Mouse (Mus musculus) monocyte, adult 5-6 weeks (primary cell): Measurements from ENCODE around the gene Ptpn11. TPM values are rescaled to one million over a fixed set of nuclear protein-coding genes. Genes with fewer than 3 reads are reported as not detected.

ENCODE experiments used
- ATAC-seq: fragments of 153-309, 156-312 bp; replicated peaks from 2 replicates; pipeline ENCODE4 v1.8.0; 2017; ENCODE audit warnings: mild to moderate bottlenecking; ENCODE audit not compliant: low TSS enrichment, insufficient number of reproducible peaks, severe bottlenecking, poor library complexity, low FRiP score
- total RNA-seq: library from RNA; stranded (forward); fragments of 200-1000, 200-491, 200-594 nt; gene quantifications from 3 replicates; pipeline ENCODE4 v1.2.3, GENCODE M21; 2017

The Ptpn11 gene
- total RNA-seq, 1 experiment from 2014 or later = 59.8 TPM

DNA sequence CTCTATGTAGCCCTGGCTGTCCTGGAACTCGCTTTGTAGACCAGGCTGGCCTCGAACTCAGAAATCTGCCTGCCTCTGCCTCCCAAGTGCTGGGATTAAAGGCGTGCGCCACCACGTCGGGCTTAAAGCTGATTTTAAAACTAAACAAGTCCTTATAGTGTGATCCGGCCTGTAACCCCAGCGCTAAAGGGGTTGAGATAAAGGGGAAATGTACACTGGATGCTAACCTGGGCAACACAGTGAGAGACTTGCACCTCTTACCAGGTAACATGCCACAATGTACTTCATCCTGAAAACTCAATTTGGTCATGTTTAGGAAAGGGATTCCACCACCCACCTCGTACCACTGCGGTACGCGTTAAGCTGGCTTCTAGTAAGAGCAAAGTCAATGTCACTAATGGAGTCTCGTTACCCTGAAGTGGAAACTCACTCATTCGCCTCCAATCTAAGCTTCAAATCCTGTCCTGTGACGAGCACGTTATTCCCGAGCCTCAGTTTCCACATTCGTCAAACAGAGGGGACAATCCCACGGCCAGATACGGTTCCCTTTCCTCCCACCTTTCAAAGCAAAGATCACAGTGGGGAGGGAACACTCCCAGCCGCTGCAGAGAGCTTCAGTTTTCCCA lies 874 bp downstream of the Ptpn11 start:
- ATAC-seq = no peak

GRCm38 (mm10) chr5:121189182-121189581 lies 2.0 kb downstream of the Ptpn11 start:
- no peak for ATAC-seq

- no peak for ATAC-seq
Observed at GRCm38 (mm10) chr5:121188265-121188664, 2.9 kb downstream of the Ptpn11 start.

DNA sequence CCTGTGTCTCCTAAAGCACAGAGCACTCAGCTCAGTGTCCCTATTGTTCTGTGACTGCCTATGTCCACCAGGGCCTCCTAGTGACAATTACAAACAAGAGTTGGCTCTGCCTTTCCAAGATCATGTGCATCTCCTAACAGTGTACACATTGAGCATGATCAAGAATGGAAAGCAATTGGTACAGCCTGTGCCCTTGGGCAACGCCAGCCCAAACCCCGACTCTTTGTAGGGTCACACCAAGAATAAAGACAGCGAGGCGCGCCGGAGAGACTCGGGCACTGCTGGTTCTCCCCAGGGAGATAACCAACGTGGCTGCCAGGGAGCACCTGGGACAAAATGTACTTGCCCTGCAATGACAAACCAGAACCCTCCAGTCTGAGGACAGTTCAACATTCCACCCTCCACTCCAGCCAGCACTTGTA lies 3.6 kb downstream of the Ptpn11 start:
- ATAC-seq = no peak

DNA sequence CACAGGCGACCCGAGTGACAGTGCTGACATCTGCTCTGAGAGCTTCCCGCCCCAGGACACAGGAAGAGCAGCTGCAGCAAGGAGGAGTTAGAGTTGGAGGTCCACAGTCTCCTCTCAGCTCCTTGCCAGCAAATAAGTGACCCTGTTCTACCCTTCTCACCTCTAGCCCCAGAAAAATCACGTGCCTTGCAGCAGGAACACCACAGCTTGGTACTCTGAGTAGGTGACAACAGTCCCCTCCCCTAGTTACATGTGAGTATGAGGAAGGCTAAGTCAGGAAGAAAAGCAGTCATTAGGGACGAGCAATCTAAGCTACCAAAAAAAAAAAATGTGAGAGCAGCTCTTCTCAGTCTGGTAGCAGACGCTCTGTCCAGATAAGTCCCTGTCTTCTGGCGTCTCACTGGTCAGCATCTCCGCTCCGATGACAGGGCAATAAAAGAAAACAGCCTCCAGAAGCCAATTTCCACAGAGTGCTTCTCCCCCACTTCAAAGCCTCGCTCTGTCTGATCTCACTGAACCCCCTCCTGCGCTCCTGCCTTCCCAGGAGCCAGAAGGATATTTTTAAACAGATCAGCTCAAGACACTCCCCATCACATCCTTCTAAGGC lies 6.1 kb downstream of the Ptpn11 start:
- no peak for ATAC-seq

DNA sequence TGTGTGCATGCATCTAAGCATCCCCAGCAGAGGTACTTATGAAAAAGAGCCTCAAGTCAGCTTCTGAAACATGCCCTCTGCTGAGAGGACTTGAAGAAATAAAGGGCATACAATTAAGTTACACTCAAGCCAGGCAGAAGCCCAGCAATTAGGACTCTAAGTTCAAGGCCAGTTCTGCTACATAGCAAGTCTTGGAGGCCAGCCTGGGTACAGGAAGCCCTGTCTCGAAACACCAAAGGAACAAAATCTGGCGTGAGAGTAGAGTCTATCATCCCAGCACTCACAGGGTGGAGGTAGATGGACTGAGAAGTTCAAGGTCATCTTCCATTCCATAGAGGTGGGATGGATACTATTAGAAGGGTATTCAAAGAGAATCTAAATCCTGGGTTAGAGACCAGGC lies 6.8 kb downstream of the Ptpn11 start:
- no peak for ATAC-seq

DNA sequence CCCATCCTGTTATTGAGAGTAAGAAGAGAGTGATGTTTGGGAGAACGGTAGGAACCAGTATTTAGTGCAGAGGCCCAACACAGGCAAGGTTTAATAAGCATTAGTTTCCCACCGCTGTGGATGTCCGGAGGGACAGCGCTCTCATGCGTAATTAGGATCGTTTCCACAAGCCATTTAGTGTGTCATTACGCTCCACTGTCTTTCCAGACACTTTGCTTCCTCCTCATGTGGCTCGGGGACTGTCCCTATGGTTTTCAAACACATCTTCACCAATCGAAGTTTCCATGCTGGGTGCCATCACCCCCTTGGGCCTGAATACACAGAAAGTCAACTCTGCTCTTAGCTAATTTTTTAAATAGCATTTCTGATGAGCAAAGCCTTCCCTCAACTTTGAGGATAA lies 7.9 kb downstream of the Ptpn11 start:
- no peak for ATAC-seq

GRCm38 (mm10) chr5:121179077-121179857 lies 11.9 kb downstream of the Ptpn11 start:
- no peak for ATAC-seq

- no peak for ATAC-seq
Observed at GRCm38 (mm10) chr5:121172835-121173234, 18.4 kb downstream of the Ptpn11 start.

DNA sequence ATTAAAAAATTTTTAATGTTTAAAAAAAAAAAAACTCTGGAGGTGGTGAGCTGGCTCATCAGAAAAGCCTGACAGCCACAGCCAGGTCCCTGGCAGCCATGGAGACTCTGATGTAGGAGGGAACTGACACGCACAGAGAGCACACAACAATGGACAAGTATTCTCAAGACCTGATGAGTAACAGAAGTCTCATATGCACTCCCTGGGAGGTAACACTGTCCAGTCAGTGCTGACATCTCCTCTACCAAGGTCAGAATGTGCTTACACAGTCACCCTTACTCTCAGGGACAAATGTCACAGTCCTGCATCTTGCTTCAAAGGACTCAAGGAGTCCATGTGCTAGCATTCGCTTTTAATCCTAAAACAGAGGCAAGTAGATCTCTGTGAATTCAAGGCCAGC lies 21.6 kb downstream of the Ptpn11 start:
- ATAC-seq = no peak

GRCm38 (mm10) chr5:121166884-121167283 lies 24.3 kb downstream of the Ptpn11 start:
- no peak for ATAC-seq

DNA sequence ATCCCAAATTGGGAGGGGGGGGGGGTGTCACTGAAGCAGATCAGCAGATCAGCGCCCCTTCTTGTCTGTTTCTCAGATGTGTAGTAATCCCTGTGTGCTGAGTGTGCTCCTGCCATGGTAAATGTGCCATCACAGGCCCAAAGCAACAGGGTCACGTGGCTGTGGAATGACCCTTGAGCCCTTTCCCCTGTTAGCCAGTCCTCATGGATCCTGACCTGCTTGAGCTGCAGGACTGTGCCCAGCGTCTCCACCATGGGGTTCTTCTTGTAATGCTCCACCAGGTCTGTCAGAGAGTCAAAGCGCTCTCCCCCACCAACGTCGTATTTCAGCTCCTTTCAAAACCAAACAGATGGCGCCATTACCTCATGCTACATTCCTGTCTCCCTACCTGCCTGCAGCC lies 28.3 kb downstream of the Ptpn11 start:
- no peak for ATAC-seq

DNA sequence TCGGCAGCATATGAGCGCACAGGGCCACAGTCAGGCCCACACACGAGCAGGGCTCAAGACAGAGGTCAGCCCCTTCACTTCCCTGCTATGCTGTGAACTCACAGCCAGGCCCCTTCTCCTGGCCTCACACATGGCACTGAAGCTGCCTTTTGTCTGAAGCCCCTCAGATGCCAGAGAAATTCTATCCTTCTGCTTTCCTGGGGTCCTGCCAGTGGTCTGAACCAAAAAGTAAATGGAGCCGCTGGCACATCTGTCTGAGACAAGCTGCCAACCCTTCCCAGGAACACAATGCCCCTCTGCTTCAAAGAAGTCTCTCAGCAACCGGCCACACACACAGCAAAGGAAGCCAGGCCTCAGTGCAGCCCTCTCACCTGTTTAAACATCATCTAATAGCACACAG lies 28.9 kb downstream of the Ptpn11 start:
- no peak for ATAC-seq

DNA sequence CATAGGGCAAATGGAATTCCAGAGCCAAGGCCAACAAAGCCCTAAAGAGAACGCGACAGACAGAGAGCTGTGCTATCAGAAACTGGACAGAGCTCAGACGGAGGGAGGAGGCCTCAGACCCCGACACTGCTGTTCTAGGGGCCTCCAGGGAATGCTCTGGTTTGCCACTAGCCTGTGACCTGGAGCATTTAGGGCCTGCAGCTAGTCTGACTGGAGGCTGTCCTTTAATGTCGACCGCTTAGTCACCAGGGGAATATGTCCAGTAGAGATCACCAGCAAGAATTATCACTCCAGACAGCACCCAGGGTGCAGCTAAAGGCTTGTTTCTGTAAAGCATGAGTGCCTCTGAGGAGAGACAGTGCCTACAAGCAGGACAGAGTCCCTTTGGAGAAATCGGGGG lies 32.2 kb downstream of the Ptpn11 start:
- no peak for ATAC-seq

GRCm38 (mm10) chr5:121157489-121157888 lies 33.7 kb downstream of the Ptpn11 start:
- no peak for ATAC-seq

GRCm38 (mm10) chr5:121157017-121157416 lies 34.2 kb downstream of the Ptpn11 start:
- ATAC-seq = no peak

DNA sequence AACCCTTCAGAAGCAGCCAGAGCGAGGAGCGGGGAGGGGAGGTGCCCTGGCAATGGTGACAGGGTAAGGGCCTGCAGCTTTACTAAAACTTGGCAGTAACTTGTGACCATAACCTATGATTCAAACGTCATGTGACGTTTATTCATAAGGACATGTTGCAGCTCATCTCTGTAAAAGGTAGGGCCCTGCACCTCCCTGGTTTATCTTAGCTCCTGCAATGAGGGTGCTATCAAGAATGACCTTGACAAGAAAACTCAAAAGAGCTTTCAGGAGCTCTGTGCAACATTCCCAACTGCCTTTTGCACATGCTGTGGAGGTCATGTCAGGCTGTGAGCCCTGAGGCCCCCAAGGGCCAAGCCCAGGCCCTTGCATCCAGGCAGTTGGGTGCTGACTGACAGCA lies 35.1 kb downstream of the Ptpn11 start:
- ATAC-seq = no peak

GRCm38 (mm10) chr5:121150684-121151083 lies 40.5 kb downstream of the Ptpn11 start:
- no peak for ATAC-seq

GRCm38 (mm10) chr5:121149246-121149645 lies 42.0 kb downstream of the Ptpn11 start:
- no peak for ATAC-seq

- ATAC-seq = no peak
Observed at GRCm38 (mm10) chr5:121146275-121146674, 44.9 kb downstream of the Ptpn11 start.
